Mouse (Mus musculus) liver, embryonic 15.5 days (tissue): ENCODE data around the gene Rapgef3. TPM values are rescaled to one million over a fixed set of nuclear protein-coding genes. Genes with fewer than 3 reads are reported as not detected.

Experiments
- ATAC-seq: fragments of 200-750 bp; cut with Nextera tagmentation; 2 replicates; pipeline ENCODE4 v1.8.0; 2017; ENCODE audit warnings: moderate number of reproducible peaks, mild to moderate bottlenecking, moderate library complexity; ENCODE audit not compliant: insufficient read depth
- H3K27ac ChIP-seq: fragments of 300-500 bp; sonication (generic); replicated peaks from 2 replicates; pipeline ENCODE4 v1.5.1; 2015; ENCODE audit warnings: mild to moderate bottlenecking, inconsistent platforms
- H3K27me3 ChIP-seq: fragments of 300-500 bp; sonication (generic); 2 replicates; pipeline ENCODE4 v1.6.1; 2015; ENCODE audit warnings: mild to moderate bottlenecking, inconsistent platforms
- H3K36me3 ChIP-seq: fragments of 300-500 bp; sonication (generic); replicated peaks from 2 replicates; pipeline ENCODE4 v1.6.1; 2015; ENCODE audit warnings: moderate library complexity, mild to moderate bottlenecking, inconsistent platforms
- H3K4me1 ChIP-seq: fragments of 300-500 bp; sonication (generic); replicated peaks from 2 replicates; pipeline ENCODE4 v1.6.1; 2015; ENCODE audit warnings: inconsistent platforms
- H3K4me2 ChIP-seq: fragments of 300-500 bp; sonication (generic); 2 replicates; pipeline ENCODE4 v1.6.1; 2015; ENCODE audit warnings: moderate library complexity, mild to moderate bottlenecking, inconsistent platforms
- H3K4me3 ChIP-seq: fragments of 300-500 bp; sonication (generic); replicated peaks from 2 replicates; pipeline ENCODE4 v1.5.1; 2015; ENCODE audit warnings: mild to moderate bottlenecking, inconsistent platforms
- H3K9ac ChIP-seq: fragments of 300-500 bp; sonication (generic); 2 replicates; pipeline ENCODE4 v1.6.1; 2015; ENCODE audit warnings: moderate library complexity, mild to moderate bottlenecking, inconsistent platforms
- H3K9me3 ChIP-seq: fragments of 300-500 bp; sonication (generic); replicated peaks from 2 replicates; pipeline ENCODE4 v1.6.1; 2016; ENCODE audit warnings: inconsistent platforms
- WGBS: fragments of 180-500 bp; shearing (Covaris S2); methylation state at CpG from one replicate; pipeline ENCODE4 v1.1.7; 2015; ENCODE audit warnings: mixed read lengths; ENCODE audit not compliant: insufficient replicate concordance; 5-methylcytosine and 5-hydroxymethylcytosine counted together
- polyA plus RNA-seq: library from polyadenylated mRNA; unstranded; fragments of >200 nt; fragmentation: Nextera tagmentation; extraction: Ambion mirVana; gene quantifications from 2 replicates; pipeline ENCODE4 v1.2.1, GENCODE M21; 2015

Gene Rapgef3
- polyA plus RNA-seq, 1 experiment from 2014 or later, result 2.1 TPM

DNA sequence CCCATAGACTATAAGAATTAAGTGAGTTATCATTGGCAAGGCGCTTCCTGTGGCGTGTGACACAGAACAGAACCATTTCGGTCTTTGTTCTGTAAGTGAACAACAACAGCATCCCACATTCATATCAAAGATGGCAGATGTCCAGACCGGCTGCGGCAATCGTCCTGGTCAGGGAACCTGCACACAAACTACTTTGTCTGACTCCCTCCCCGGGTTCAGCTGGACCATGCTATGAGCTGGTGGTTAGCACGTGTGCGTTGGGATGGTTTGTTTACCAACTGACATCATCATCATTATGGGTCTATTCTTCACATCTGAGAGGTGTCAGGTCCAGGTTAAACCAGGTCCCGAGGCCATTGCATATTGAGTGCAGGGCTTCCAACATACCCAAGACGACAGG is 39.4 kb downstream of the Rapgef3 start:
- Histone ChIP-seq H3K27ac (no peak overlapping the region), H3K4me1 (no peaks in the 10 kb centered on the region), H3K9ac (no peak overlapping the region), H3K4me3 (no peak overlapping the region), H3K27me3 (peaks cover 10% of the 10 kb centered on the region; the same call in 1 of the 2 replicates), H3K36me3 (no peaks in the 10 kb centered on the region), H3K4me2 (no peak overlapping the region), H3K9me3 (no peaks in the 10 kb centered on the region)
- 73% methylated on average over 11 of the region's 11 CpGs for WGBS
- no peak for ATAC-seq

DNA sequence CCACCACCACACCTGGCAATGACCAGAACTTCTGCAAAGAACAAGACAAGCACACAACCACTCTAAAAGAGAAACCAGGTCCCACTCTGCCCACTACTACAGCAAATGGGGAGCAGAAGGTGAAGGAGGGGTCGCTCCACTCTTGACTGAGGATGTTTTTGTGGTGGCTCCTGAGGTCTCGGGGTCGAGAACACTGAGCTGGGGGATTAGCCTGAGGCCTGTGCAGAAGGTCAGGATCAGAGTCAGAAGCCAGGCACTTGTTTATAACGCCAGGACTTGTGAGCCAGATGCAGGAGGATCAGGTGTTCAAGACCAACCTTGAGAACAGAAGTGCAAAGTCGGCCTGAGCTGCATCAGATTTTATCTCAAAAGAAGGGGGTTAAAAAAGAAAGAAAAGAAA is 40.3 kb downstream of the Rapgef3 start:
- H3K36me3 ChIP-seq, result no peaks in the 10 kb centered on the region
- no peak overlapping the region for H3K4me2 ChIP-seq
- no peak overlapping the region for H3K9ac ChIP-seq
- peaks cover 10% of the 10 kb centered on the region; the same call in 1 of the 2 replicates for H3K27me3 ChIP-seq
- H3K9me3 ChIP-seq, result no peaks in the 10 kb centered on the region
- H3K27ac ChIP-seq, result no peak overlapping the region
- ATAC-seq, result no peak
- H3K4me1 ChIP-seq, result no peaks in the 10 kb centered on the region
- WGBS, result 41% methylated on average over 5 of the region's 5 CpGs
- H3K4me3 ChIP-seq, result no peak overlapping the region

DNA sequence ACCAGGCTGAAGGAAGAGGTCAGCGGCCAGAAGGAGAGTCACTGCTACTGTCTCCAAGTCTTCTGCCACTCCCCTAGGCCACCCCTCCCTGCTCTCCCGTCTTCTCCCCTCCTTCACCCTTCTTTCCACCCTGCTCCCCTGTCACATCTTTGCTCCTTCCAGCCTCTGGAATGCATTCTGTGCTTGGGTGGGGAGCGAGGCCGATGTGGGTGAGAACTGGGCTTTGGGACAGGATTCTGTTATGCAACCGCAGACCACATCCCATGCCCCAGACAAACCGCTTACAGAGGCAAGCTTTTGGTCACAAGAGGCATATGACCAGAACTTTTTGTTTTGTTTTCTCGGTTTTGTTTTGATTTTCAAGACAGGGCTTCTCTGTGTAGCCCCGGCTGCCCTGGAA is 40.7 kb downstream of the Rapgef3 start:
- no peak overlapping the region for H3K4me2 ChIP-seq
- H3K9me3 ChIP-seq, result no peaks in the 10 kb centered on the region
- WGBS, result 44% methylated on average over 8 of the region's 8 CpGs
- H3K27me3 ChIP-seq, result peaks cover 10% of the 10 kb centered on the region; the same call in 1 of the 2 replicates
- ATAC-seq, result no peak
- no peak overlapping the region for H3K27ac ChIP-seq
- H3K9ac ChIP-seq, result no peak overlapping the region
- no peaks in the 10 kb centered on the region for H3K36me3 ChIP-seq
- H3K4me1 ChIP-seq, result no peaks in the 10 kb centered on the region
- H3K4me3 ChIP-seq, result no peak overlapping the region

DNA sequence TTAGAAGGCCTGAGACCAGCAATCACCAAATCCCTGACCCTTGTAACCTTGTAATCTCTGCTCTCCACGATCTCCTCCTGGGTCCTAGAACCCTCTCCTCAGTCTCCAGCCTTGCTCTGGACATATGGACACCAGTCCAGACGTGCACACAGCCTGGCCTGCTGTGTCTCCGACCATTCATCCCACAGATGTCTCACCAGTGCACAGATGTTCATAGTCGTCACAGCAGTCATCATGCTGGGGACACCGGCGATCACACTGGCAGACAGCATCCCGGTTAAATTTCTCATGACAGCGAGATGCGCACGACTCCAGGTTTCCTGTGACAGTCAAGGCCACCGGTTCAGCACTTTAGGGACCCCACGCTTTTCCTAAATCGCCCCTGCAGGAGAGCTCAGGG is 41.5 kb downstream of the Rapgef3 start:
- 70% methylated on average over 13 of the region's 13 CpGs for WGBS
- ATAC-seq, result no peak
- Histone ChIP-seq H3K27ac (no peak overlapping the region), H3K9ac (no peak overlapping the region), H3K4me3 (no peak overlapping the region), H3K9me3 (no peaks in the 10 kb centered on the region), H3K36me3 (no peaks in the 10 kb centered on the region), H3K27me3 (peaks cover 10% of the 10 kb centered on the region; the same call in 1 of the 2 replicates), H3K4me1 (no peaks in the 10 kb centered on the region), H3K4me2 (no peak overlapping the region)

DNA sequence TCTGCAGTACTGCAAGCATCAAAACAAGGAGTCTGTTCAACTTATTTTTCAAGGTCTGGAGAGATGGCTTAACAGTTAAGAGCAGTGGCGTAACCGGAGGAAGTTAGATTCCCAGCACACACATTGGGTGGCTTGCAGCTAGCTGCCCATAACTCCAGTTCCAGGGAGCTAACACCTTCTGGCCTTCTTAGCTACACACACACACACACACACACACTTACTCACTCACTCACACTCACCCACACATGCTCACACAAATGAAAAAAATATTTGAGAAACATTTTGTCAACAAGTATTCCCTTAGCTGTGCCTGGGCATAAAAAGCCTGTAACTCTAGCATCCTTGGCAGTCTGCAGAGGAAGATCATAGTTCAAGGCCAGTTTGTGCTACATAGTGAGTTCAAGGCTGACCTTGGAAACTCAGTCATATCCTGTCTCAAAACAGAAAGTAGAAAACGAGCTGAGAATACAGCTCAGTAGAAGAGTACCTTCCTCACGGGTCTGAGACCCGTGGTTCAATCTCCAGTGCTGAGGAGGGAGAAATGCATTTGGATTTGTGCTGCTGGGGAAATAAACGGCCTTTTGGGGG is 42.5 kb downstream of the Rapgef3 start:
- 36% methylated on average over 6 of the region's 6 CpGs for WGBS
- H3K36me3 ChIP-seq, result no peaks in the 10 kb centered on the region

DNA sequence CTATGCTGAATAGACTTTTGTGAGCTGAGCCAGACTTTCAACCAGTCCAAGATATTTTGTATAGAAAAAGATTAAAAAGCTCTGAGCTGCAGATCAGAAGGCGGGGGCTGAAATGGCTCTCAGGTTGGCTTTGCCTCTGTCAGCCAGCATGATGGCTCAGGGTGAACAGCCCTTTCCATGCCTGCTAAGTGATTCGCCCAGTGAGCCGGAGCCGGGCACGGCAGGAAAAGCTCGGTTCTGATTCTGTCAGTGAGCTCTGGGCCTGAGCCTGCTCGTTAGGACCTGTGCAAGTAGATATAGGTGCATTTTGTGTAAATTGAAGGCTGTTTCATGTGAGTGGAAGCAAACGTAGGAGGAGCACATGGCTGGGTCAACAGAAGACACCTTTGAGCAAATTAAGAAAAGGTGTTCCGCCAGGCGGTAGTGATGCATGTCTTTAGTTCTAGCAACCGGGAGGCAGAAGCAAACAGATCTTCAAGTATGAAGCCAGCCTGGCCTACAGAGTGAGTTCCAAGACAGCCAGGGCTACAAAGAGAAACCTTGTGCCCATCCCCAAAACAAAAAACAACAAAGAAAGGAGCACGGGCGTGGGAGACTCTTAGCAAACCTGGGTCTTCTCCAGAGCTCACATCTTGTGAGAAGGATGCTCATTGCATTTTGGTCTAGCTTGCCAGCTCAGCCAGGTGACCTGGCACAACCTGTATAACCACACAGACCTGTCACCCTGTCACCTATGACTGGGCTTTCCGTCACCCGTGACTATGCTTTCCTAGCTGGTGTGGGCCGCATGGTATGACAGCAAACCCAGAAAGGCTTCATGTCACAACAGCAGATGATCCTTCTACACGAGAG is 43.2 kb downstream of the Rapgef3 start:
- Histone ChIP-seq H3K4me1 (no peaks in the 10 kb centered on the region), H3K4me3 (no peak overlapping the region), H3K36me3 (no peaks in the 10 kb centered on the region), H3K27ac (no peak overlapping the region), H3K4me2 (no peak overlapping the region), H3K9ac (no peak overlapping the region), H3K9me3 (no peaks in the 10 kb centered on the region), H3K27me3 (peaks cover 5% of the 10 kb centered on the region; the same call in 1 of the 2 replicates)
- ATAC-seq, result no peak
- 66% methylated on average over 17 of the region's 17 CpGs for WGBS

More for the DNA sequence above, 42.5 kb downstream of the Rapgef3 start:
- Histone ChIP-seq H3K9me3 (no peaks in the 10 kb centered on the region), H3K9ac (no peak overlapping the region), H3K4me1 (no peaks in the 10 kb centered on the region), H3K4me3 (no peak overlapping the region), H3K27me3 (peaks cover 9% of the 10 kb centered on the region; the same call in 1 of the 2 replicates), H3K27ac (no peak overlapping the region), H3K4me2 (no peak overlapping the region)
- ATAC-seq, result no peak

DNA sequence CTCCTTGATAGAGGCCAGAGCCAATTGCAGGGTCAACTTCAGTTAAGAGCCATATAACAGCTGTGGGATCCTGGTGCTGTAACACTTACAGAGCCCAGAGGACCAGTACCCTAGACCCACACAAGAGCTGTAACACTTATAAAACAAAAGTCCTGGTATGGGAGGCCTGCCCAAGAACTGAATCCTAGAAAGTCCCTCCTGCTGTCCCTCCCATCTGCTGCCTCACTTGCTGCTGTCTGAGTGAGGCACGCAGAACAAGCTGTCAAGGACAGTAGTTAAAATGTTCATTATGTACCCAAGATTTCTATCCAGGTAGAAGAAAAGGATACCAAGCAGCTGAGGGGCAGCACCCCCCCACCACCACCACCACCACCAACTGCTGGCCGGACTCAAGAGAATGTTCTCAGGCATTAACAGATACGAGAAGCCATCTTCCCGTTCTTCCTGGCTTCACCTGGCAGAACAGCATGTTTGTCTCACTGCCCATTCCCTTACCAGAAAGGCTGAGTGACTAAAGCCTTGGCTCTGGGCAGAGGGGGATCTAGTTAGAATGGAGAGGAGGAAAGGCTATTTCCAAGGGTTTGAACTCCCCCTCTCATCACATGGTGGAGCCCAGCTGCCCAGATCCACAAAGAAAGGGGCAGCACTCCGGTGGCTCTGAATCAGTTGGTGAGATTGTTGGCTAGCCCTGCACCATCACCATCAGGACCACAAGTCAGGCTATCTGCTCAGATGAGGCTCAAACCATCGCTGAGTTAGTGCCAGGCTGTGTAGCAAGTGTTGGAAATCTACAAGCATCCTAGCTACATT is 44.0 kb downstream of the Rapgef3 start:
- Histone ChIP-seq H3K27ac (no peak overlapping the region), H3K27me3 (0 out of 2 replicates have a peak, but pooled peaks cover 3% of the 10 kb centered on the region), H3K4me3 (no peak overlapping the region), H3K9ac (no peak overlapping the region), H3K36me3 (no peaks in the 10 kb centered on the region), H3K4me2 (no peak overlapping the region), H3K9me3 (no peaks in the 10 kb centered on the region), H3K4me1 (no peaks in the 10 kb centered on the region)
- WGBS, result 70% methylated on average over 6 of the region's 6 CpGs
- ATAC-seq, result no peak

DNA sequence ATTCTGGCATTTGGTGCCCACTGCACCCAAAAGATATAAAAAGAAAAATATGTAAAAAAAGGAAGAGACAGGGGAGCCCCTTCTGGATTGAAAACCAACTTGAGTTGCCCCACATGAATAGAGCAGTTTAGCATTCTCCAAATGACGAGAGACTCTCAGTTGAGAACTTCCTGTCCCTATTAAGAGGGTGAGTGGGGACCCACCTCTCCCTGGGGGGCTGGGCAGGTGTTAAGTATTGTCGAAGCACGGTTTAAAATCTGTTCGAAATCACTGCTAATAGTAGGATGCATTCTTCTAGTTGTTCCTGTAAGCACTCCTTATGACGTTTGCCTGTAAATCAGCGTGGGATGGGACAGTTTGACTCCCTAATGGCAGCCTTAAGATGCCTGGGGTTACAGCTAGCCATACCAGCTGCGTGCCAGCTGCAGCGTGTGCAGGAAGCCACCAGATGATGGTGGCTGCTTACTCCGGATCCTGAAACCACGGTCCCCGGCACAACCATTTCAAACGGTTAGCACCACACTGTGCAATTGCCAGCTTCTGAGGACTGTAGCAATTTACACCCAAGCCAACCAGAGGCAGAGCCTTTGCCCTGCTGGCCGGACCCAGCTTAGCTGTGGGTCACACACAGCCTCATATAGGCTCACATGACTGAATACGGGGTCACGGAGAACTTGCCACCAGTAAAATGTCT is 46.6 kb downstream of the Rapgef3 start:
- H3K4me1 ChIP-seq, result no peaks in the 10 kb centered on the region

DNA sequence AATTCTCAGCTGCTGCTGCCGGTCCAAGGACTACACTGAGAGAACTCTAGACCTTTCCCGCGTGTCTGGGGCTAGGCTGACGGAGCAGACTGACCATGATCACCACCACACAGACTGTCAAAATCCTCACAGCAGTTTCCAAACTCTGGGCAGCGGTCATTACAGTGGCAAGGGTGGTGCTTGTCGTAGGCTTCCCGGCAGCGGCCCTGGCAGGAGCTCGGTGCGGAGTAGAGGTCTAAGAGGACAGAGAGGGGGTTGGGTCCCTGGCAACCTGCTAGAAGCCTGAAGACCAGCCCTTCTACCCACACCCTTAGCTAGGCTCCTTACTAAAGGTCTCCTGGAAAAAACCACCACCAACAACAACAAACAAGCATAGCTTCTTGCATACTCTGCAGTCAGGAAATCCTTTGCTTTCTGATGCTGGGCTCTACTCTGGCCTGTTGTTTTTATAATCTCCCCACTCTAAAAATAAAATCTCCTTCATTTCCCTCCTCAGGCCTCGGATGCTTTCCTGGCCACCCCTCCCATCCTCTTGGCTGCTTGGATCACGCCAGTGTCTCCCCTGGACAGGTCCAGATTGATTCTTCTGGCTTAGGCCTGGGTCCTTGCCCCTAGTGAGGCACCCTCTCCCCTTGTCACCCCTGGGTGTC is 47.6 kb downstream of the Rapgef3 start:
- Histone ChIP-seq H3K4me1 (no peaks in the 10 kb centered on the region), H3K27me3 (0 out of 2 replicates have a peak, but pooled peaks cover 3% of the 10 kb centered on the region), H3K4me3 (no peak overlapping the region), H3K9me3 (no peaks in the 10 kb centered on the region), H3K4me2 (no peak overlapping the region), H3K36me3 (no peaks in the 10 kb centered on the region), H3K27ac (no peak overlapping the region), H3K9ac (no peak overlapping the region)
- no peak for ATAC-seq
- WGBS, result 69% methylated on average over 12 of the region's 12 CpGs

More for the DNA sequence above, 46.6 kb downstream of the Rapgef3 start:
- H3K4me2 ChIP-seq, result no peak overlapping the region
- 0 out of 2 replicates have a peak, but pooled peaks cover 3% of the 10 kb centered on the region for H3K27me3 ChIP-seq
- no peak for ATAC-seq
- WGBS, result 48% methylated on average over 15 of the region's 15 CpGs
- H3K9ac ChIP-seq, result no peak overlapping the region
- H3K36me3 ChIP-seq, result no peaks in the 10 kb centered on the region
- no peak overlapping the region for H3K4me3 ChIP-seq
- H3K9me3 ChIP-seq, result no peaks in the 10 kb centered on the region
- no peak overlapping the region for H3K27ac ChIP-seq

DNA sequence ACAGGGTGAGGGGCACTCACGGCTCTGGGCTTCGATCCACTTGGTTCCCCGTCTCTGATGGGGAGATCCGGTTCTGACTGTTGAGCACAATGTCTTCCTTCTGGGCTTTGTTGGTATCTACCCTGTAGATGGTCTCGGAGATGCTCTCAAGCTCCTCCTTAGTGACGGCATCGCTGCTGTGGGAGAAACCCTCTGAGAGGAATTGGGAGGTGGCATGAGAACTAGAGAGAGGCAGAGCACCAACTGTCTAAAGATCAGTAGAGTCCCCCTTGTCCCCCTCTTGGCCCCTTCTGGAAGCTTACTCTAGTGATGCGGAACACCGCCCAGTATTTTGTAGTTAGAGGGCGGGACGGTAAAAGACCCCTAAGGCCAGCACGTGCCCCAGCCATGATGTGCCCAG is 48.3 kb downstream of the Rapgef3 start:
- Histone ChIP-seq H3K27ac (no peak overlapping the region), H3K9ac (no peak overlapping the region), H3K9me3 (no peaks in the 10 kb centered on the region), H3K4me1 (no peaks in the 10 kb centered on the region), H3K4me2 (no peak overlapping the region), H3K36me3 (no peaks in the 10 kb centered on the region), H3K27me3 (0 out of 2 replicates have a peak, but pooled peaks cover 3% of the 10 kb centered on the region), H3K4me3 (no peak overlapping the region)
- WGBS, result 82% methylated on average over 12 of the region's 12 CpGs
- no peak for ATAC-seq
